Mouse (Mus musculus) hindbrain, embryonic 15.5 days (tissue): Measurements from ENCODE around the gene Pank1. TPM values are rescaled to one million over a fixed set of nuclear protein-coding genes. Genes with fewer than 3 reads are reported as not detected.

Experiments used
- ATAC-seq: fragments of 200-750 bp; cut with Nextera tagmentation; 2 replicates; pipeline ENCODE4 v1.8.0; 2017; ENCODE audit warnings: low read depth, moderate number of reproducible peaks, moderate TSS enrichment; ENCODE audit not compliant: low FRiP score
- H3K27ac ChIP-seq: fragments of 300-500 bp; sonication (generic); replicated peaks from 2 replicates; pipeline ENCODE4 v1.5.1; 2015; ENCODE audit warnings: mild to moderate bottlenecking, inconsistent platforms
- H3K27me3 ChIP-seq: fragments of 300-500 bp; sonication (generic); 2 replicates; pipeline ENCODE4 v1.6.1; 2015; ENCODE audit warnings: control low read depth, inconsistent platforms
- H3K36me3 ChIP-seq: fragments of 300-500 bp; sonication (generic); 2 replicates; pipeline ENCODE4 v1.6.1; 2015; ENCODE audit warnings: control low read depth, inconsistent platforms
- H3K4me1 ChIP-seq: fragments of 300-500 bp; sonication (generic); replicated peaks from 2 replicates; pipeline ENCODE4 v1.6.1; 2015; ENCODE audit warnings: control low read depth, inconsistent platforms
- H3K4me2 ChIP-seq: fragments of 300-500 bp; sonication (generic); 2 replicates; pipeline ENCODE4 v1.6.1; 2015; ENCODE audit warnings: moderate library complexity, mild to moderate bottlenecking, inconsistent platforms
- H3K4me3 ChIP-seq: fragments of 300-500 bp; sonication (generic); 2 replicates; pipeline ENCODE4 v1.5.1; 2015; ENCODE audit warnings: mild to moderate bottlenecking, inconsistent platforms
- H3K9ac ChIP-seq: fragments of 300-500 bp; sonication (generic); 2 replicates; pipeline ENCODE4 v1.6.1; 2015; ENCODE audit warnings: inconsistent platforms
- H3K9me3 ChIP-seq: fragments of 300-500 bp; sonication (generic); 2 replicates; pipeline ENCODE4 v1.6.1; 2016; ENCODE audit warnings: control low read depth, inconsistent platforms
- WGBS: fragments of 180-500 bp; shearing (Covaris S2); methylation state at CpG from one replicate; pipeline ENCODE4 v1.1.7; 2015; 5-methylcytosine and 5-hydroxymethylcytosine counted together
- polyA plus RNA-seq: library from polyadenylated mRNA; unstranded; fragments of >200 nt; fragmentation: Nextera tagmentation; extraction: Ambion mirVana; gene quantifications from 2 replicates; pipeline ENCODE4 v1.2.1, GENCODE M21; 2015

Pank1 gene
- polyA plus RNA-seq, 1 experiment from 2014 or later = 10.3 TPM

GRCm38 (mm10) chr19:34898941-34899340 lies 19.7 kb upstream of the Pank1 start:
- H3K27me3 ChIP-seq = no peaks in the 10 kb centered on the region
- no peak overlapping the region for H3K4me3 ChIP-seq
- no peak overlapping the region for H3K9ac ChIP-seq
- H3K4me1 ChIP-seq = no peaks in the 10 kb centered on the region
- no peaks in the 10 kb centered on the region for H3K36me3 ChIP-seq
- no peak for ATAC-seq
- no peak overlapping the region for H3K27ac ChIP-seq
- H3K9me3 ChIP-seq = no peaks in the 10 kb centered on the region
- no peak overlapping the region for H3K4me2 ChIP-seq
- WGBS = 91% methylated on average over 4 of the region's 4 CpGs

GRCm38 (mm10) chr19:34897082-34897965 lies 18.1 kb upstream of the Pank1 start:
- H3K36me3 ChIP-seq = no peaks in the 10 kb centered on the region
- no peaks in the 10 kb centered on the region for H3K9me3 ChIP-seq
- H3K27ac ChIP-seq = no peak overlapping the region
- no peak overlapping the region for H3K4me2 ChIP-seq
- no peak overlapping the region for H3K9ac ChIP-seq
- ATAC-seq = no peak
- H3K27me3 ChIP-seq = no peaks in the 10 kb centered on the region
- WGBS = 92% methylated on average over 15 of the region's 15 CpGs
- H3K4me1 ChIP-seq = no peaks in the 10 kb centered on the region
- no peak overlapping the region for H3K4me3 ChIP-seq

GRCm38 (mm10) chr19:34895082-34895481 lies 15.8 kb upstream of the Pank1 start:
- Histone ChIP-seq H3K4me3 (no peak overlapping the region), H3K9ac (no peak overlapping the region), H3K27me3 (no peaks in the 10 kb centered on the region), H3K36me3 (no peaks in the 10 kb centered on the region), H3K4me1 (no peaks in the 10 kb centered on the region), H3K4me2 (no peak overlapping the region), H3K27ac (no peak overlapping the region), H3K9me3 (no peaks in the 10 kb centered on the region)
- ATAC-seq = no peak
- WGBS = 87% methylated on average over 4 of the region's 4 CpGs

- no peak overlapping the region for H3K9ac ChIP-seq
- no peak overlapping the region for H3K4me3 ChIP-seq
- no peaks in the 10 kb centered on the region for H3K4me1 ChIP-seq
- 94% methylated on average over 1 of the region's 1 CpGs for WGBS
- no peaks in the 10 kb centered on the region for H3K27me3 ChIP-seq
- no peak overlapping the region for H3K4me2 ChIP-seq
- no peak for ATAC-seq
- no peak overlapping the region for H3K27ac ChIP-seq
- no peaks in the 10 kb centered on the region for H3K9me3 ChIP-seq
- H3K36me3 ChIP-seq = no peaks in the 10 kb centered on the region
Observed at GRCm38 (mm10) chr19:34891590-34891989, 12.3 kb upstream of the Pank1 start.

- H3K9ac ChIP-seq = no peak overlapping the region
- no peak overlapping the region for H3K27ac ChIP-seq
- H3K27me3 ChIP-seq = no peaks in the 10 kb centered on the region
- H3K9me3 ChIP-seq = no peaks in the 10 kb centered on the region
- H3K4me1 ChIP-seq = no peaks in the 10 kb centered on the region
- no peak overlapping the region for H3K4me2 ChIP-seq
- H3K4me3 ChIP-seq = no peak overlapping the region
- 82% methylated on average over 3 of the region's 3 CpGs for WGBS
- ATAC-seq = no peak
- no peaks in the 10 kb centered on the region for H3K36me3 ChIP-seq
Observed at GRCm38 (mm10) chr19:34890981-34891380, 11.7 kb upstream of the Pank1 start.

- 84% methylated on average over 4 of the region's 4 CpGs for WGBS
- no peaks in the 10 kb centered on the region for H3K9me3 ChIP-seq
- H3K27ac ChIP-seq = no peak overlapping the region
- H3K4me2 ChIP-seq = no peak overlapping the region
- no peaks in the 10 kb centered on the region for H3K4me1 ChIP-seq
- H3K27me3 ChIP-seq = no peaks in the 10 kb centered on the region
- ATAC-seq = no peak
- H3K36me3 ChIP-seq = no peaks in the 10 kb centered on the region
- no peak overlapping the region for H3K9ac ChIP-seq
- no peak overlapping the region for H3K4me3 ChIP-seq
Observed at GRCm38 (mm10) chr19:34886324-34886723, 7.1 kb upstream of the Pank1 start.

GRCm38 (mm10) chr19:34883526-34884224 lies 4.4 kb upstream of the Pank1 start:
- H3K4me2 ChIP-seq = no peak overlapping the region
- WGBS = 91% methylated on average over 3 of the region's 3 CpGs
- H3K9me3 ChIP-seq = no peaks in the 10 kb centered on the region
- H3K4me1 ChIP-seq = peaks cover 10% of the 10 kb centered on the region
- ATAC-seq = no peak
- H3K27ac ChIP-seq = no peak overlapping the region
- no peaks in the 10 kb centered on the region for H3K27me3 ChIP-seq
- H3K36me3 ChIP-seq = no peaks in the 10 kb centered on the region
- H3K9ac ChIP-seq = no peak overlapping the region
- no peak overlapping the region for H3K4me3 ChIP-seq

GRCm38 (mm10) chr19:34882443-34882842 lies 3.2 kb upstream of the Pank1 start:
- Histone ChIP-seq H3K36me3 (no peaks in the 10 kb centered on the region), H3K9me3 (no peaks in the 10 kb centered on the region), H3K4me2 (no peak overlapping the region), H3K27ac (no peak overlapping the region), H3K4me1 (peaks cover 13% of the 10 kb centered on the region), H3K27me3 (no peaks in the 10 kb centered on the region), H3K9ac (no peak overlapping the region), H3K4me3 (no peak overlapping the region)
- WGBS = 90% methylated on average over 2 of the region's 2 CpGs
- ATAC-seq = no peak

GRCm38 (mm10) chr19:34881160-34881559 lies 1.9 kb upstream of the Pank1 start:
- H3K4me1 ChIP-seq = peaks cover 23% of the 10 kb centered on the region
- ATAC-seq = no peak
- H3K4me3 ChIP-seq = no peak overlapping the region
- no peak overlapping the region for H3K4me2 ChIP-seq
- H3K27me3 ChIP-seq = no peaks in the 10 kb centered on the region
- no peak overlapping the region for H3K27ac ChIP-seq
- no peaks in the 10 kb centered on the region for H3K36me3 ChIP-seq
- H3K9me3 ChIP-seq = no peaks in the 10 kb centered on the region
- H3K9ac ChIP-seq = no peak overlapping the region
- 83% methylated on average over 5 of the region's 5 CpGs for WGBS

- Histone ChIP-seq H3K4me2 (peak overlapping the region; percentile 74), H3K4me3 (peak overlapping the region; percentile 68), H3K9me3 (no peaks in the 10 kb centered on the region), H3K4me1 (peaks cover 23% of the 10 kb centered on the region), H3K9ac (peak overlapping the region; percentile 97), H3K27me3 (no peaks in the 10 kb centered on the region), H3K27ac (peak overlapping the region; percentile 99), H3K36me3 (no peaks in the 10 kb centered on the region)
- ATAC-seq = no peak
- 22% methylated on average over 6 of the region's 6 CpGs for WGBS
Observed at GRCm38 (mm10) chr19:34879624-34880023, 369 bp upstream of the Pank1 start.

GRCm38 (mm10) chr19:34877898-34878602 lies 1.2 kb downstream of the Pank1 start:
- WGBS = under 1% methylated on average over 45 of the region's 45 CpGs
- Histone ChIP-seq H3K9me3 (no peaks in the 10 kb centered on the region), H3K27ac (peak overlapping the region; percentile 99), H3K9ac (peak overlapping the region; percentile 97), H3K4me3 (peak overlapping the region; percentile 68), H3K36me3 (no peaks in the 10 kb centered on the region), H3K4me1 (peaks cover 23% of the 10 kb centered on the region), H3K27me3 (no peaks in the 10 kb centered on the region), H3K4me2 (peak overlapping the region; percentile 74)
- peak; percentile 98 for ATAC-seq

GRCm38 (mm10) chr19:34876676-34877075 lies 2.6 kb downstream of the Pank1 start:
- H3K36me3 ChIP-seq = no peaks in the 10 kb centered on the region
- H3K4me1 ChIP-seq = peaks cover 23% of the 10 kb centered on the region
- H3K27me3 ChIP-seq = no peaks in the 10 kb centered on the region
- H3K4me3 ChIP-seq = no peak overlapping the region
- H3K4me2 ChIP-seq = peak overlapping the region; percentile 74
- ATAC-seq = no peak
- 78% methylated on average over 7 of the region's 7 CpGs for WGBS
- H3K9me3 ChIP-seq = no peaks in the 10 kb centered on the region
- H3K27ac ChIP-seq = no peak overlapping the region
- H3K9ac ChIP-seq = no peak overlapping the region
